Mouse (Mus musculus) liver, postnatal 0 days (tissue): ENCODE data around the gene Nup214.

Source experiments
- CTCF ChIP-seq: sonication (generic); IDR thresholded peaks from 2 replicates; pipeline ENCODE4 v1.5.1; 2016; ENCODE audit warnings: antibody characterized with exemption, low read depth
- EP300 ChIP-seq: IDR thresholded peaks from 2 replicates; pipeline ENCODE4 v1.6.1; 2016; ENCODE audit warnings: antibody characterized with exemption, low read depth, mild to moderate bottlenecking

DNA sequence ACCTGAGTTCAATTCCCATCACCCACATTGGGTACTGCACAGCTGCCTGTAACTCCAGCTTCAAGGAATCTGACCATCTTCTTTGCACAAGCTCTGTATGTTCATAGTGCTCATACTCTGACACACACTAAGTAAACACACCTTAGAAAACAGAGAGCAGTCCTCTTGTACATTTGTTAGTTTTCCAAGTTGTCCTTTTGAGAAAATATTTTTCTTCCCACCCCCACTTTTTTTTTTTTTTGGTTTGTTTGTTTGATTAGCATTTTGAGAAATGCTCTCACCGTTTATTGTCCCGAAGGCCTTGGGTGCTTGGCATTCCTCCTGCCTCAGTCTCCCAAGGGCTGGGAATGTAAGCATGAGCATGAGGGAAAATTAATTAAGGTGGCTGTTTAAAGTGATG, 34.1 kb downstream of the Nup214 start:
- TF ChIP-seq CTCF: no peak
- TF ChIP-seq EP300: no peak
